Mouse (Mus musculus) heart, embryonic 14.5 days (tissue): ENCODE results near the gene Itsn1. TPM values are rescaled to one million over a fixed set of nuclear protein-coding genes. Genes with fewer than 3 reads are reported as not detected.
A peak's percentile ranks its signal among the peaks of the same experiment; 100 is the strongest.

Source experiments
- ATAC-seq: fragments of 200-750 bp; cut with Nextera tagmentation; 2 replicates; pipeline ENCODE4 v1.8.0; 2017; ENCODE audit warnings: low read depth, moderate TSS enrichment; ENCODE audit not compliant: insufficient number of reproducible peaks, insufficient read depth, low FRiP score
- H3K27ac ChIP-seq, 2 experiments: fragments of 200-500 bp in 1 of 2; fragments of 300-500 bp in 1 of 2; sonication (generic) in 1 of 2; replicated peaks in 1 of 2; 2 replicates each; pipeline ENCODE4 v1.5.1; 2012 to 2014; ENCODE audit warnings: low read depth in 2 of 2, low read length in 2 of 2, control low read depth in 1 of 2, mild to moderate bottlenecking in 1 of 2, mixed read lengths in 1 of 2; ENCODE audit not compliant: control insufficient read depth in 1 of 2, insufficient read depth in 1 of 2
- H3K27me3 ChIP-seq: fragments of 300-500 bp; sonication (generic); 2 replicates; pipeline ENCODE4 v1.6.1; 2014; ENCODE audit warnings: mild to moderate bottlenecking, low read length, control low read depth; ENCODE audit not compliant: control insufficient read depth, insufficient read depth
- H3K36me3 ChIP-seq: fragments of 300-500 bp; sonication (generic); 2 replicates; pipeline ENCODE4 v1.6.1; 2014; ENCODE audit warnings: mild to moderate bottlenecking, control low read depth, low read length, mixed read lengths; ENCODE audit not compliant: control insufficient read depth, insufficient read depth
- H3K4me1 ChIP-seq, 2 experiments: fragments of 200-500 bp in 1 of 2; fragments of 300-500 bp in 1 of 2; sonication (generic) in 1 of 2; 2 replicates each; pipeline ENCODE4 v1.6.1; 2012 to 2014; ENCODE audit warnings: low read length in 2 of 2, control low read depth in 1 of 2, mixed read lengths in 1 of 2; ENCODE audit not compliant: control insufficient read depth in 2 of 2, insufficient read depth in 2 of 2
- H3K4me2 ChIP-seq: fragments of 300-500 bp; sonication (generic); 2 replicates; pipeline ENCODE4 v1.6.1; 2014; ENCODE audit warnings: mild to moderate bottlenecking, low read length
- H3K4me3 ChIP-seq, 2 experiments: fragments of 200-500 bp in 1 of 2; fragments of 300-500 bp in 1 of 2; sonication (generic) in 1 of 2; 2 replicates each; pipeline ENCODE4 v1.5.1; 2012 to 2014; ENCODE audit warnings: low read length in 2 of 2, mild to moderate bottlenecking in 2 of 2, control low read depth in 1 of 2, low read depth in 1 of 2, moderate library complexity in 1 of 2; ENCODE audit not compliant: control insufficient read depth in 1 of 2, insufficient read depth in 1 of 2
- H3K9ac ChIP-seq: fragments of 300-500 bp; sonication (generic); 2 replicates; pipeline ENCODE4 v1.6.1; 2014; ENCODE audit warnings: mild to moderate bottlenecking, low read length
- H3K9me3 ChIP-seq: fragments of 300-500 bp; sonication (generic); 2 replicates; pipeline ENCODE4 v1.6.1; 2016; ENCODE audit warnings: low read length, control low read depth; ENCODE audit not compliant: control insufficient read depth
- WGBS: fragments of 180-500 bp; shearing (Covaris S2); extraction: QIAGEN DNeasy Blood & Tissue Kit; methylation state at CpG from one replicate; pipeline ENCODE4 v1.1.7; 2014; 5-methylcytosine and 5-hydroxymethylcytosine counted together
- polyA plus RNA-seq: library from polyadenylated mRNA; unstranded; fragments of >200 nt; fragmentation: Nextera tagmentation; extraction: Ambion mirVana; gene quantifications from 2 replicates; pipeline ENCODE4 v1.2.1, GENCODE M21; 2014

Gene Itsn1
- polyA plus RNA-seq, result 20.7 and 21.2 TPM in 2 replicates

DNA sequence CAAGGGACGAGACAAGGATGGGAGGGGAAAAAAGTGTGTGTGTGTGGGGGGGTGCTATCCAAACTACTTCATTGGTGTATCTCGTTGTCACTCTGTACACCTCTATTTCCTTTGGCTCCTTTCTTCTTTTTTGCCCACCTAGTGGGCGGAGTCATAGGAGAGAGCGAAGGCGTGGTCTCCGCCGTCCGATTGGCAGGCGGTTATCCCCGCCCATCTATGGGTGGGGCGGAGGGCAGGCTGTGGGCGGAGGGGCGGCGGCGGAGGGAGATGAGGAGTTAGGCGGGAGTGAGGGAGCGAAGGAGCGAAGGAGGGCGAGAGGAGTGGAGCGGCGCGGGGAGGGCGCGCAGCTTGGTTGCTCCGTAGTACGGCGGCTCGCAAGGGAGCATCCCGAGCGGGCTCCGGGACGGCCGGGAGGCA lies at the start of gene Itsn1:
Gene Itsn1 (plus strand): TSS at position 216 of the 417 bp plus-strand sequence.
- peak within 1 kb of the TSS; percentile 87 for H3K9ac ChIP-seq
- H3K9me3 ChIP-seq, result no peaks in the 10 kb centered on the region
- 0% methylated on average over 29 of the region's 33 CpGs for WGBS
- H3K36me3 ChIP-seq, result peaks cover 5% of the 10 kb centered on the region; the same call in 1 of the 2 replicates
- no peaks in the 10 kb centered on the region for H3K27me3 ChIP-seq
- H3K4me1 ChIP-seq, result peaks cover 2 to 23% of the 10 kb centered on the region in 2 experiments
- H3K4me2 ChIP-seq, result peak within 1 kb of the TSS; percentile 77
- ATAC-seq, result peak; percentile 91
- H3K4me3 ChIP-seq, result peak within 1 kb of the TSS; percentile 81 to 97
- H3K27ac ChIP-seq, result peak within 1 kb of the TSS; percentile 91 to 96

DNA sequence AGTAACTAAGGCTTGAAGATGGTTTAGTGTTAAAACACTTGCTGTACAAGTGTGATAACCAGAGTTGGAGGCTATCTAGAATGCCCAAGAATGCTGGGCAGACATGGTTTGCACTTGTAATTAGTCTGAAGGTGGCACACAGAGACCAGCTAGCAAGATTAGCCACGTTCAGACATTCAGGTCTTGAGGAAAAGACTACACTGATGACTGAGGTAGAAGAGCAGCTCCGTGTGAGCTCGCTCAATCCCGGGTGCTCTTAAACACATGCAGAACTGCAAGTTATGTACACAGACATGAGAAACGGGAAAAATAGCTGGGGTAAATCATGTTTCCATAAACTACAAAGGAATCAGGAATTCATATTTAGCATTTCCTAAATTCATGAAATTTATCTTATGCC lies 48.4 kb upstream of the Itsn1 start:
- Histone ChIP-seq H3K9ac (no peak overlapping the region), H3K27ac (no peak overlapping the region), H3K27me3 (no peaks in the 10 kb centered on the region), H3K4me3 (no peak overlapping the region), H3K9me3 (no peaks in the 10 kb centered on the region), H3K4me2 (no peak overlapping the region), H3K4me1 (no peaks in the 10 kb centered on the region), H3K36me3 (peaks cover 97% of the 10 kb centered on the region)
- WGBS, result 80% methylated on average over 5 of the region's 5 CpGs
- ATAC-seq, result no peak

DNA sequence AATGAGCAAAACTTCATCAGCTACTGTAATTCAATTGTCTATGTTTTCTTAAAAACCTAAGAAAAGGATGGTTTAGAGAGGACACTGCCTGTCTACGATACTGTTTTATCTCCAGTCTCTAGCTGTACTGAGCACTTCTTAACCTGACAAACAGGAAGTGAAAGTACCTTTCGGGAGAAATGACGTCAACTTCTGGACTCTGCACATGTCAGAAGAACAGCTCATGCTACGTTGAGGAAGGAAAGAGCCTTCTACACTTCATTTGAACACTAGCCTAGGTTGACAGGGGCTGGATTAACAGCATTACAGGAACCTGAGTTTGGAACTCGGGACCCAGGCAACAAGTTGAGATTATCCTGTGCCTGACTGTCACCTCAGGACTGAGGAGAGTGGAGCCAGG lies 43.6 kb upstream of the Itsn1 start:
- H3K4me2 ChIP-seq, result no peak overlapping the region
- no peak overlapping the region for H3K27ac ChIP-seq
- H3K36me3 ChIP-seq, result peaks cover 55% of the 10 kb centered on the region
- ATAC-seq, result no peak
- H3K9ac ChIP-seq, result no peak overlapping the region
- 76% methylated on average over 5 of the region's 5 CpGs for WGBS
- H3K9me3 ChIP-seq, result no peaks in the 10 kb centered on the region
- no peak overlapping the region for H3K4me3 ChIP-seq
- H3K4me1 ChIP-seq, result peaks cover 2 to 5% of the 10 kb centered on the region in 2 experiments; a peak in 3 of 4 replicates
- H3K27me3 ChIP-seq, result no peaks in the 10 kb centered on the region

DNA sequence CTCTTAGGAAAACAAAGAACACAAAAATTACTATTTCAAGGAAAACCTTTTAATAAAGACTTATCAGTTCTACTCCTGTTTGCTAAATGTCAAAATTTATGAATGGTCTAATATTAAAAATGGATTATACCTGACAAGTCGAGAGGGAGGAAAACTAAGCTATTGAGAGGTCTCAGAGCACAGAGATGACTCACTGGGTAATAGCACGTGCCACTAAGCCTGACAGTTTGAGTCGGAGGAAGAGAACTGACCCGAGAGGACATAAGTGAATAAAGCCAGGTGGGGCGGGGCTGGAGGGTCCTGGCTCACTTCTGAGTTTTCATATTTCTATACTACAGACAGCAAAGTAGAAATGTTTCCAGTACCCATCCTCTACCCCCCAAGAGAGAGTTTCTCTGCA lies 42.7 kb upstream of the Itsn1 start:
- peaks cover 55% of the 10 kb centered on the region for H3K36me3 ChIP-seq

DNA sequence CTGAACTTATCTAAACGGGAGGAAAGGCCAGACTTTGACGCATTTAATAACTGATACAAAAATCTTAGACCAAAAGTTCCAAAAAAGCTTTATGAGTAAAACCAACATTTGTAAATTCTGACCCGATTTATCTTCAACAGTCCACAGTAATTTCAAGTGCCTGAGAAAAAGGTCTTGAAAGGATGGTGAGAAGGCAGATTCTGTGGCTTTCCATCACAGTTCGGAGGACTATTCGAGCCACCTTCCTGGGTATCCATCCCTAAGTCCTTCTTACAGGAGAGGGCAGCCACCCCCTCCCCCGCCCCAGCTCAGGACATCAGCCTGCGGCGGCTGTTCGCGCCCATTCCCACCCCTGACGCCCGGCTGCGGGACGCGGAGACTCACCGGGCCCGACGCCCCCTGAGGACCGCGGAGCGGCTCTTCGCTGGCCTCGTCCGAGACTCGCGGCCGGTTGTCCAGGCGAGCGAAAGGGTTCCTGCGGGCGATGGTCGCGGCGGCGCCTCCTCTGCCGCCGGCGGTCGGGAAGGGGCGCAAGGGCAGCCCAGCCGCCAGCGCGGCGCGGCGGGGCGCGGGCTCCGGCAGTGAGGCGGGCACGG lies 41.0 kb upstream of the Itsn1 start:
- peaks cover 46% of the 10 kb centered on the region for H3K36me3 ChIP-seq
- no peaks in the 10 kb centered on the region for H3K9me3 ChIP-seq
- no peak; the same call in 1 of the 2 replicates for ATAC-seq
- whole genome bisulfite sequencing, result 1% methylated on average over 35 of the region's 51 CpGs
- peak overlapping the region; percentile 91 for H3K9ac ChIP-seq
- H3K27me3 ChIP-seq, result no peaks in the 10 kb centered on the region
- H3K4me2 ChIP-seq, result peak overlapping the region; percentile 93
- peaks cover 2 to 5% of the 10 kb centered on the region in 2 experiments; a peak in 3 of 4 replicates for H3K4me1 ChIP-seq
- H3K27ac ChIP-seq, result peak overlapping the region in 1 of 2 experiments; percentile 74; a peak in 2 of 4 replicates
- H3K4me3 ChIP-seq, result peak overlapping the region; percentile 65 to 88

More for the DNA sequence above, 42.7 kb upstream of the Itsn1 start:
- peaks cover 2 to 5% of the 10 kb centered on the region in 2 experiments; a peak in 3 of 4 replicates for H3K4me1 ChIP-seq
- H3K27me3 ChIP-seq, result no peaks in the 10 kb centered on the region
- H3K27ac ChIP-seq, result no peak overlapping the region
- H3K9me3 ChIP-seq, result no peaks in the 10 kb centered on the region
- H3K9ac ChIP-seq, result no peak overlapping the region
- H3K4me2 ChIP-seq, result no peak overlapping the region
- H3K4me3 ChIP-seq, result no peak overlapping the region
- ATAC-seq, result no peak
- WGBS, result 73% methylated on average over 5 of the region's 5 CpGs

DNA sequence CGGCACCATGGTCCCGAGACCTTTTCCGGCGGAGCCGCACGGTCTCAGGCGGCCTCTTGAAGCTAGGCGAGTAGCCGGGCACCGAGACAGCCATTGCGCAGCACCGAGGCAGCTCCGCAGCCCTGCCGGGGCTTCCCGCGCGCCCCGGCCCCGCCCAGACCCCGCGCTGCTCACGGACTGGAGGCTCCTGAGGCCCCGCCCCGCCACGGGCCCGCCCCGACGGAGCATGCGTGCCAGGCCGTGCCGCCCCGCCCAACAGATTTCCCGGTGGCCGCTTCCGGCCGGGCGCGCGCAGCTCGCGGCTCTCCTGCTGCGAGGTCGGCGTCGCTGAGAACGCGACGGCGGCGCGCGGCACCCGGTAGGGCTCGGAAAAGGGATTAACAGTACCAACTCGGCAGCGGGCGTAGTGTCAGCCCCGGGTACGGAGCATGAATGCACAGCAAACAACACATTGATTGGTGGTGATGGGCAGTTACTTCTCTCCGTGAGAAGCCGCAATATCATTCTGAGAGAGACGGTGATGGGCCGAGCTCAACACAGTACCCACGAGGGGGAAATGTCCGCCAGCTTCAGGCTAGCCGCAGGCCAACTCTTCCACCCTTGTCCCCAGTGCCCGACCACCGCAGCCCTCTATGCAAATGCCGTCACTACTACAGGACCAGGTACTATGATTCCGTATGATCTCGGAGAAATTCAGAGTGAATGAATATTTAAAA lies 40.3 kb upstream of the Itsn1 start, which contains the start of gene Donson:
Gene Donson (minus strand): TSS at position 152 of the 716 bp plus-strand sequence.
- H3K27me3 ChIP-seq, result no peaks in the 10 kb centered on the region
- H3K4me1 ChIP-seq, result peaks cover 2 to 5% of the 10 kb centered on the region in 2 experiments; a peak in 3 of 4 replicates
- H3K4me3 ChIP-seq, result peak within 1 kb of the TSS; percentile 65 to 88
- ATAC-seq, result peak; percentile 98
- peaks cover 45% of the 10 kb centered on the region for H3K36me3 ChIP-seq
- peak within 1 kb of the TSS; percentile 91 for H3K9ac ChIP-seq
- under 1% methylated on average over 61 of the region's 71 CpGs for WGBS
- peak within 1 kb of the TSS; percentile 84 to 93 for H3K27ac ChIP-seq
- H3K9me3 ChIP-seq, result no peaks in the 10 kb centered on the region
- H3K4me2 ChIP-seq, result peak within 1 kb of the TSS; percentile 93

DNA sequence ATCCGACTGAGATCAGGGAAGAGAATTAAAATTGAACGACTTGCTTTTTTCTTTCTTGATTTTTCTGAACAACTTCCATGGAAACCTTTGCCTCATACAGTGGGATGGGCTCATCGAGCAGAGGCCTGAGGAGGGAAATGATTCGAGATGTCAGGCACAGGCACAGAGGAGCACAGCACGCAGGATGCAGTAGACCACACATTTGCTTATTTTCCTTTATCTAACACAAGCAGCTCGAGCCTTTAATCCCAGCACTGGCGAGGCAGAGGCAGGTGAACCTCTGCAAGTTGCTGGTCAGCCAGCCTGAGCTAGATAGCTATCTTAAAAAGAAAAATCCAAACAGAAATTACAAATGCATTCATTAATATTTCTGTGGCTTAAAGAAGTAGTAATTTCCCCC lies 39.3 kb upstream of the Itsn1 start:
- H3K27ac ChIP-seq, result no peak overlapping the region
- 0 out of 2 replicates have a peak overlapping the region, but pooled peaks have one; percentile 91 for H3K9ac ChIP-seq
- no peak overlapping the region for H3K4me3 ChIP-seq
- 44% methylated on average over 7 of the region's 7 CpGs for WGBS
- ATAC-seq, result no peak
- peaks cover 2 to 5% of the 10 kb centered on the region in 2 experiments; a peak in 3 of 4 replicates for H3K4me1 ChIP-seq
- peak overlapping the region; percentile 93 for H3K4me2 ChIP-seq
- peaks cover 41% of the 10 kb centered on the region for H3K36me3 ChIP-seq
- no peaks in the 10 kb centered on the region for H3K27me3 ChIP-seq
- H3K9me3 ChIP-seq, result no peaks in the 10 kb centered on the region
